In the genomic region with DNA sequence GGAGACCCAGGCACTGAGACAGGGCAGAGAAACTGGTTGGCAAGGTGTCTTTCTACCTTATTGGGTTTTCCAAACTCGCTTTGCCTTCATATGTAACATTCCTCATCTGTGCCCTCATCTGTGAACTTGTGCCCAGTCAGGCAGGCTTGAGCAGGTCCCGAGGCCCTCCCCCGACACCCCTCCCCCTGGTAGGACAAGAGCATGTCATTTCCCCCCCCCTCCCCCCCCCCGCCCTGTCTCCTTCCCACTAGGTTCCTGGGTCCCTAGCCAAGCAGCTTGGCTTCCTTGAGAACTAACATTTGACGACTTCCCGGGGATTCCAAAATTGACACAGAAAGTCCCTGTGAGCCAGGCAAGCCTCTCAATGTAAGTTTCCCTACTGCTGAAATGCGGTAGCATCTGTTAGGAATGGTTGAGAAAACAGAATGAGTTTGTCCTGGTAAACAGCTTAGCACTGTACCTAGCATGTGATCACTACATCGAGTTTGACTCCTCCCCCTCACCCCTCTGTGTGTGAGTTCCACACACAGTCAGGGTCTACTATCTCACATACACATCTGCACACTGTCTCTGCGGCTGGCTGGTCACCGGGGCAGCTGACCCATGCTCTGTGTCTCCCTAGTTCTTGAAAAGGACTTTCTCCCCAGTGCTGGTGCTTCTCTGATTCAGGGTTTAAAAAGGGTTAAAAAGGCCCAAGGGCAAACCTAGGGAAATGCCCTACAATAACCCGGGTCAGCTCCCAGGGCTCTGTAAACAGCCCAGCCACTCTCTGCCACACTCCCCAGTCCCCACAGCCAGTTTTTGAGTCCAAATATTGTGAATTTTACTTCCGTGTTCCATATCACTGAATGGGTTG, we compare ENCODE assay signal across 8 mouse cellular contexts. TPM values are rescaled to one million over a fixed set of nuclear protein-coding genes. Genes with fewer than 3 reads are reported as not detected.
DNase-seq lines count a peak whose midpoint lies in the region; ATAC-seq lines count a peak whose summit lies in the region.

No protein-coding gene starts in this region.

- ATAC-seq in intestine, embryonic 14.5 days (replicated peaks; ENCODE audit: low FRiP score, low TSS enrichment, low read depth): peak; percentile 67
- peak; percentile 79 for ATAC-seq in liver, embryonic 16.5 days (ENCODE audit: low read depth)
- ATAC-seq in midbrain, embryonic 14.5 days (ENCODE audit: low FRiP score, low TSS enrichment): no peak

- 33% methylated on average over 12 of the region's 12 CpGs for WGBS in intestine, embryonic 14.5 days
- WGBS in liver, embryonic 16.5 days (ENCODE audit: insufficient replicate concordance): 28% methylated on average over 12 of the region's 12 CpGs
- 60% methylated on average over 12 of the region's 12 CpGs for WGBS in midbrain, embryonic 14.5 days

- no peak overlapping the region; the same call in 1 of the 2 replicates for H3K27ac ChIP-seq in intestine, embryonic 14.5 days (ENCODE audit: low read depth)
- H3K27ac ChIP-seq in liver, embryonic 16.5 days (ENCODE audit: low read length): peak overlapping the region; percentile 80
- H3K27ac ChIP-seq in midbrain, embryonic 14.5 days (replicated peaks; ENCODE audit: low read depth, low read length): no peak overlapping the region

- no peak overlapping the region for H3K4me3 ChIP-seq in intestine, embryonic 14.5 days (ENCODE audit: low read depth, low read length)
- no peak overlapping the region for H3K4me3 ChIP-seq in liver, embryonic 16.5 days (ENCODE audit: low read depth, low read length)
- no peak overlapping the region for H3K4me3 ChIP-seq in midbrain, embryonic 14.5 days (replicated peaks; ENCODE audit: low read depth, low read length)

- 0 out of 2 replicates have a peak, but pooled peaks cover 13% of the 10 kb centered on the region for H3K4me1 ChIP-seq in intestine, embryonic 14.5 days (replicated peaks; ENCODE audit: control insufficient read depth, insufficient read depth, low read length)
- H3K4me1 ChIP-seq in liver, embryonic 16.5 days (ENCODE audit: control insufficient read depth, low read depth, low read length): peaks cover 6% of the 10 kb centered on the region
- peaks cover 5% of the 10 kb centered on the region; the same call in 1 of the 2 replicates for H3K4me1 ChIP-seq in midbrain, embryonic 14.5 days (ENCODE audit: control insufficient read depth, insufficient read depth, low read length)

- no peak overlapping the region for H3K4me2 ChIP-seq in intestine, embryonic 14.5 days (ENCODE audit: low read length)
- peak overlapping the region; percentile 40 for H3K4me2 ChIP-seq in liver, embryonic 16.5 days (ENCODE audit: low read depth, low read length)
- no peak overlapping the region for H3K4me2 ChIP-seq in midbrain, embryonic 14.5 days (ENCODE audit: low read length)

- peak; percentile 23 for DNase-seq in gastrocnemius, adult 18-20 months (ENCODE audit: low spot score)
- no peak for DNase-seq in gastrocnemius, postnatal 25 days
- peak; percentile 49 for DNase-seq in Muller cell, postnatal 12 days (ENCODE audit: inconsistent ontology term)
- no peak for DNase-seq in intestine, embryonic 14.5 days (ENCODE audit: low spot score)
- no peak for DNase-seq in thymus, postnatal 14 days
- DNase-seq in midbrain, embryonic 14.5 days: no peak
- no peak for DNase-seq in layer of hippocampus, postnatal 10 days (ENCODE audit: low spot score in 2 of 2)

- no peaks in the 10 kb centered on the region for H3K9me3 ChIP-seq in intestine, embryonic 14.5 days (ENCODE audit: control insufficient read depth, low read length)
- no peaks in the 10 kb centered on the region for H3K9me3 ChIP-seq in liver, embryonic 16.5 days (replicated peaks; ENCODE audit: control insufficient read depth, low read length)
- H3K9me3 ChIP-seq in midbrain, embryonic 14.5 days (ENCODE audit: control insufficient read depth, low read length): no peaks in the 10 kb centered on the region

- no peaks in the 10 kb centered on the region for H3K36me3 ChIP-seq in intestine, embryonic 14.5 days (ENCODE audit: control insufficient read depth, insufficient read depth, low read length)
- no peaks in the 10 kb centered on the region for H3K36me3 ChIP-seq in liver, embryonic 16.5 days (ENCODE audit: control insufficient read depth, insufficient read depth)
- no peaks in the 10 kb centered on the region for H3K36me3 ChIP-seq in midbrain, embryonic 14.5 days (ENCODE audit: control insufficient read depth, insufficient read depth, low read length)

- H3K27me3 ChIP-seq in intestine, embryonic 14.5 days (replicated peaks; ENCODE audit: control insufficient read depth, insufficient read depth, low read length): no peaks in the 10 kb centered on the region
- no peaks in the 10 kb centered on the region for H3K27me3 ChIP-seq in liver, embryonic 16.5 days (ENCODE audit: control insufficient read depth, insufficient read depth, low read depth, low read length)
- H3K27me3 ChIP-seq in midbrain, embryonic 14.5 days (ENCODE audit: control insufficient read depth, insufficient read depth, low read length): no peaks in the 10 kb centered on the region

- no peak overlapping the region for H3K9ac ChIP-seq in intestine, embryonic 14.5 days (ENCODE audit: low read length)
- no peak overlapping the region for H3K9ac ChIP-seq in liver, embryonic 16.5 days (ENCODE audit: low read depth, low read length)
- H3K9ac ChIP-seq in midbrain, embryonic 14.5 days (replicated peaks; ENCODE audit: low read length): no peak overlapping the region

RNA-seq across cellular contexts. Expression of gene Rab20, which starts 20.3 kb away (rescaled TPM):
- 1 to 10 TPM; 2.5 to 4.6 TPM for total RNA-seq in gastrocnemius, adult 18-20 months (2021)
- total RNA-seq in gastrocnemius, postnatal 25 days (2021): under 1 TPM; 0.51 to 0.90 TPM
- polyA plus RNA-seq in intestine, embryonic 14.5 days (2014; fragmentation: Nextera tagmentation; extraction: Ambion mirVana): 7.8 and 8.6 TPM in 2 replicates
- 6.3 and 7.4 TPM in 2 replicates for polyA plus RNA-seq in liver, embryonic 16.5 days (2015; fragmentation: Nextera tagmentation; extraction: Ambion mirVana)
- 0.25 and 0.31 TPM in 2 replicates for polyA plus RNA-seq in midbrain, embryonic 14.5 days (2014; fragmentation: Nextera tagmentation; extraction: Ambion mirVana)
- under 1 TPM; 0.71 to 0.94 TPM for total RNA-seq in layer of hippocampus, postnatal 10 days (2021)

RNA-seq across cellular contexts. Expression of gene Naxd, which starts 39.1 kb away (rescaled TPM):
- total RNA-seq in gastrocnemius, adult 18-20 months (2021): 10 to 100 TPM; 25.4 to 26.0 TPM
- 10 to 100 TPM; 26.3 to 28.9 TPM for total RNA-seq in gastrocnemius, postnatal 25 days (2021)
- 109 and 111 TPM in 2 replicates for polyA plus RNA-seq in intestine, embryonic 14.5 days (2014; fragmentation: Nextera tagmentation; extraction: Ambion mirVana)
- 37.0 and 38.0 TPM in 2 replicates for polyA plus RNA-seq in liver, embryonic 16.5 days (2015; fragmentation: Nextera tagmentation; extraction: Ambion mirVana)
- polyA plus RNA-seq in midbrain, embryonic 14.5 days (2014; fragmentation: Nextera tagmentation; extraction: Ambion mirVana): 130 and 150 TPM in 2 replicates
- 10 to 100 TPM; 52.7 to 67.3 TPM for total RNA-seq in layer of hippocampus, postnatal 10 days (2021)

Comparison
In these comparisons a context has a peak if more than half of its experiments do, and no peak if none do; other contexts are left out.
1. DNase-seq: peak in gastrocnemius, adult 18-20 months (single experiment) and Muller cell, postnatal 12 days (single experiment); none in gastrocnemius, postnatal 25 days (single experiment), intestine, embryonic 14.5 days (single experiment), thymus, postnatal 14 days (single experiment), midbrain, embryonic 14.5 days (single experiment) and layer of hippocampus, postnatal 10 days (0 of 2).